Mouse (Mus musculus) adrenal gland, adult (tissue): ENCODE data around the gene Olfr214.
"Not testable (repeated sequence)": the region's sequence is repeated elsewhere in the genome, so short reads cannot be mapped to it uniquely, and the experiment has no call there.

Experiments used
- DNase-seq, 2 experiments: peaks; one replicate each; pipeline ENCODE4 v3.0.0; 2022 to 2023; ENCODE audit warnings: low spot score in 1 of 2; ENCODE audit not compliant: inconsistent age in 2 of 2

Gene Olfr214

DNA sequence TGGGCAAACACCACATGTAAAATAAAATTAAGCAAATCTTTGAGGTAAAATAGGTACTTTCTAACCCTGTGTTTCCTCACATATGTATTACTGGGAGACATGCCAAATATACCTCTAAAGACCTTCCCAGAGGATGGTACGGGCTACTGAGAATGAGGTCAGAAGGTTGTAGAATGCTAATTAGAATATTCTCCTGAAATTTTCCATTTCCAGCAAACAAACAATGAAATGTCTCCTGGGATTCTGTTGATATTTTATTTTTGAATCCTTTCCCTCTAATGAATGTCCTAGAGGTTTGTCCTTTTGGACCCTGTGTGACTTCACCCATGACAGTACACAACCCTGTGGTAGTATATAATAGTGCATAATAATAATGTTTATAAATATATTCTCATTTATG, at the start of gene Olfr214:
TSS of gene Olfr214 (plus strand) at position 301 of the 400 bp plus-strand sequence.
- no peak for DNase-seq

DNA sequence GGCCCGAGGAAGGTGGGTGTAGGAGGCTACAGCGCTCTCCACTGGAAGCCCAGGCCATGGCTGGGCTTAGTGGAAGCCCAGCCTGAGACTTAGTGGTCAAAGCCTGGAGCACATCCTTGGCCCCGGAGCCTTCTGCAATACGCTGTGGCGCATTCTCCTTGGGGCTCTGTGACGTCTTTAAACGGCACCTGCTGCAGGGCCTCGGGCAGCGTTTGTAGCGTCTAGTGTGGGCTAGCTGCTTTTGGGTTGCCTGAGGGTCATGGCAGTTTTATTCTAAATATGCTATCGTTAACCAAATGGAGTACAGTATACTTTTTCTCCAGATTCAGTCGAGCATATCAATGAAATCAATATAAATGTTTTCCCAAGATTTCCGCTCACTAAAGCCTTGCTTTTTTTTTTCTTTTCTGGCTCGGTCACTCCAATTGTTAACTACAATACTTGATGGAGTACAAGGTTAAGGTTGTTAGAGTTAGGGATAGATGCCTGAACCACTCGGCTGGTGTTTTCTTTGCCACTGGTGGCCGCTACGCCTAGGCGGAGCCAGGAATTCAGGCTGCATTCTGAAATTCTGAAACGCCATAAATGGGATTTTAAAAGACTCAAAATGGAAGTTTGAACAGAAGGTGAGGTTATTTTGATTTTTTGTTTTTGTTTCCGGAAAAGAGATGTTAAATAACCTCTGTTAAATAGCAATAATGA, 47.6 kb upstream of the Olfr214 start, which contains the start of gene Olfr212:
TSS of gene Olfr212 (plus strand) at position 215 of the 702 bp plus-strand sequence.
- DNase-seq, result not testable (repeated sequence)

DNA sequence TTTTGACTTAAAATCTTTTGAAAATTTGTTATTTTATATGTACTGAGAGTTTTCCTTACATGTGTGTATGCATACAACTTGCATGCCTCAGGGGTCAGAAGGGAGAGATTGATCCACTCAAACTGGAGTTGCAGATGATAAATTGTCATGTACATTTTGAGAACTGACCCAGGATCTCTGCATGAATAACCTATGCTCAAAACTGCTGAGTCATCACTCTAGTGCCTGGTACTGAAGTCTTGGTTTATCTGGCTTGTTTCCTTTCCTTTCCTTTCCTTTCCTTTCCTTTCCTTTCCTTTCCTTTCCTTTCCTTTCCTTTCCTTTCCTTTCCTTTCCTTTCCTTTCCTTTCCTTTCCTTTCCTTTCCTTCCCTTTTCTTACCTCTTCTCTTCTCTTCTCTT, 39.2 kb upstream of the Olfr214 start:
- DNase-seq, result no peak

DNA sequence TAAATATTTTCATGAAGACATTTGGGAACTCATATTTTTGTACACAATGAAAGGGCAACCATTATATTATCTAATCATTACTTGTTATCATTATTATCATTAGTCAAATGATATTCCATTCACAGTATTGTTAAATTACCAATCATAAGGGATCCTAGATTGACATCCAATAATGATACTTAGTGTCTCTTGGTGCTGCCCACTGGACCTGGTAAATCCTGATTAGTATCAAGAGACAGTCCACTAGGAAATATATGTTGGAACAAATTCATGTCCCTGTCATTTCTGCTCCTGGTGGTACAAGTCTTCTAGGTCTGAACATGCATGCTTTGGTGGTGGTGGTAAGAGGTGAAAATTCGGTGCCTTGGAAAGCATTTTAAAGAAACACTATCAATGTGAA, 15.9 kb upstream of the Olfr214 start, which contains the start of gene Olfr213:
TSS of gene Olfr213 (plus strand) at position 301 of the 400 bp plus-strand sequence.
- DNase-seq, result no peak

DNA sequence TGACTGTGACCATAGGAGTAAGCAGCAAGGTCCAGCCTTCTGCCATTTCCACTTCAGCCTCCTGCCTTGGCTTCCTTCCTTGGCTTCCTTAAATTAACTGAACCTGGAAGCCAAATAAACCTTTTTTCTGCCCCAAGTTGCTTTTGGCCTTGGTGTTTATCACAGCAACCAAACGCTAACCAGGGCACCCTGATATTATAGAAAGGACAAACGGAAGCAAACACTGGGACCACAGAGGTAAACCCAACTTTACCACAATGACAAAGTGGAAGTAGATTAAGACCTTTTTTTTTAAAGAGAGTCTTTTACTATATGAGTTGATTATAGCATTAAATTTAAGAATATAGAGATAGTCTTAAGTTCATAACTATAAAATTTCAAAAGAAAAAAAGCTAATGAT, 11.5 kb upstream of the Olfr214 start:
- no peak for DNase-seq

DNA sequence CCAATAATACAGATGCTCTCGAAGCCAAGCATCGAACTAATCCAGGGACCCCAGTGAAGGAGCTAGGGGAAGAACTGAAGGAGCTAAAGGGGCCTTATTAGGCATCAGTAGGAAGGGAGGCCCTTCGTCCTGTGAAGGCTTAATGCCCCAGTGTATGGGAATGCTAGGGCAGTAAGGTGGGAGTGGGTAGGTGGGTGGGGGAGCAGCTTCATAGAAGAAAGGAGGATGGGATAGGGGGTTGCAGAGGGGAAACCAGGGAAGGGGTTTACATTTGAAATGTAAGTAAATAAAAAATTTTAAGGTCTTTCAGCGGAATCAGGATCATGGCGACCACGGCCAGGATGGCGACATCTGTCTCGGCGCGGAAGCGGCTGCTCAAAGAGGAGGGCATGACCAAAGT, 3.2 kb upstream of the Olfr214 start, which contains the start of gene Gm5580:
TSS of gene Gm5580 (plus strand) at position 301 of the 400 bp plus-strand sequence.
- DNase-seq, result not testable (repeated sequence)

DNA sequence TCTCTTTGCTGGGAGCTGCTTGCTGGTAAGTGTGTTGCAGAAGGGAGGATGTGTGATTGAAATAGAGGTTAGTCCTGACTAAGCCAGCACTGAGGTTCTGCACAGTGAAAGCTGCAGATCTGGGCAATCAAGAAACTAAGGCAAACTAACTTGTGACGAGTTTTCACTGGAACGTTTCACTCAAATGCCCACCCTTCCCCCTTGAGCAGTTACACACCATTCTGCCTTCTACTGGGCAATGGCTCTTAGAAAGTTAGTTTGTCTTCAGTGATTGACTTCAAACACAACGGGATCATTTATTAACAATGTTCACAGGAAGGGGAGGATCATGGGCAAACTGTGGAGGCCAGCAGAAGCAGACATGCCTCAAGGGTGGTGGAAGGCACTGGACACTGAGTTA, 917 bp downstream of the Olfr214 start:
- no peak for DNase-seq

DNA sequence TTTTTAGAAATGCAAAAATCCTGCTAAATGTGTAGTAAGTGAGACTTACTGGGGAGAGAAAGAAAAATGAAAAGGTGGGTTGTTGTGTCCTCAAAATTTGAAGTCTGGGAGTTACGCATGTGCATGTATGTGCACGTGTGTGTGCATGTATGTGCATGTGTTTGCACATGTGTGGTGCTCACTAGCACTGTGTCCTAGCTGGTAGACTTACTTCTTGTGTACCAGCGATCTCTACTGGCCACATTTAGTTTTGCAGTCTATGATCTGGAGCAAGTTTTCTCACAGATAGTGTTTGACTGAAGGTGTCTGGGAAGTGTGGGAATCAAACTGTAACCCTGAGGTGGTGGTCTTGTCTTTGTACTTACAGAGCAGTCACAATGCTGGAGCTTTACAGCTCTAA, 15.8 kb downstream of the Olfr214 start:
- peak; percentile 12 to 73 for DNase-seq

DNA sequence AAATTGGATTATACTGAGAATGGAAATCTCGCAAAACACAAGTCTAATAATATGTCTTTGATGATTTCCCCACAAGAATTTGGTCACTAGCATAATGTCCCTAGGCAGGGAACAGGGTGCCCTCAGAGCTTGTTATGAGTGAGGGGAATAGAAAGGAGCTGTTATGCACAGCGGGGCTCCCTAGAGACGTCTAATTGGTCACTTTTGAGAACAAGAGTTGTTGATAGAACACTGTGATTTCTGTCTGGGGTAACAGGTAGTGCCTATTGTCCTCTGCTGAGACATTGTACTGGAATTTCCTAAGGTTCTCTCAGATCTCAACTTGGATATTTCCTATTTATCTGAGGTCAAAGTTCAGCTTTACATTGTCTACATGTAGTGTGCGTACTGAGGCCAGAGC, 30.1 kb downstream of the Olfr214 start, which contains the start of gene Olfr215:
TSS of gene Olfr215 (minus strand) at position 101 of the 400 bp plus-strand sequence.
- DNase-seq, result no peak

DNA sequence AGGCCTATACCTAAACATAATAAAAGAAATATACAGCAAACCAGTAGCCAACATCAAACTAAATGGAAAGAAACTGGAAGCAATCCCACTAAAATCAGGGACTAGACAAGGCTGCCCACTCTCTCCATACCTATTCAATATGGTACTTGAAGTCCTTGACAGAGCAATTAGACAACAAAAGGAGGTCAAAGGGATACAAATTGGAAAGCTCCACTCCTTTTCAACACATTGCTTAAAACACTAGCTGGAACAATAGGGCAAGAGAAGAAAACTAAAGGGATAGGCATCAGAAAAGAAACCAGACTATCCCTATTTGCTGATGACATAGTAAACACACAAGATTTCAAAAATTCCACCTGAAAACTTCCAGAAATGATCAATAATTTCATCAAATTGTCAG, 46.9 kb downstream of the Olfr214 start:
- not testable (repeated sequence) for DNase-seq

DNA sequence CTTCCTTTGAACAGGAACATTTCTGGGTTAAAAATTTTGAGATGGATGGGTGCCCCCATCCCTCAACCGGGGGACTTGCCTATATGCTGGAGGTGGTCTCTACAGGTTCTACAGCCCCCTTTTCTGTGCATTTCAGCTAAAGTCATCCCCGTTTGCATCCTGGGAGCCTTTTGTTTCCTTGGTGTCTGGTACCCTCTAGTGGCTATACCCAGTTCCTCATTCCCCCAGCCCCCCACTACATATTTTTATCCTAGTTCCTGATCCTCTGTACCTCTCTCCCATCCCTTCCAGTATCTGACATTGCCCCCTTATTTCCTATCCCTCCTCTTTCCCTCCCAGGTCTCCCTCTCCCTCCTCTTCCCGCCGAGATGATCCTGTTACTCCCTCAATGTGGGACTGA, 53.2 kb downstream of the Olfr214 start:
- no peak for DNase-seq
